Mouse (Mus musculus): ENCODE results near the gene Gm8369. TPM values are rescaled to one million over a fixed set of nuclear protein-coding genes. Genes with fewer than 3 reads are reported as not detected.
"Not testable (repeated sequence)": the region's sequence is repeated elsewhere in the genome, so short reads cannot be mapped to it uniquely, and the experiment has no call there.

Gene Gm8369
- total and polyA plus RNA-seq, 3 experiments: not detected

DNA sequence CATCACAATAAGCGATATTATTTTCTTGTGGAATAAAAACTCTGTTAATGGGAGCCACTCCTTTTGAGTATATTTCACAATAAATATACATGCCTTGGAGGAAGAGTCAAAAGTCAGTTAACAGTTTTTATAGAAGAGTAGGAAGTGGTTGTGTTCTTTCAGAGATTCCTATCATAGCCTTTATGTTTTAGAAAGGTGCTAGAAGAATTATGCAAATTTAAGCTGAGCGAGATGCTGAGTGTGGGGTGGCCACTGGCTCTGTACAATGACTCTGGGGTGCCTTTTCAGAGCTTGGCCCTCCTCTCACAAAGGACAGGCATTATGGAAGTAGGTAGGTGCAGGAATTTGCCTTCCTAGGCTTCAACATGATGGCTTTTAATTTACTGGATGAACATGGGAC lies 58.6 kb downstream of the Gm8369 start:
- H3K79me2 ChIP-seq (ENCODE audit: control insufficient read depth, insufficient read depth, low read length, poor library complexity); H3K9ac ChIP-seq (ENCODE audit: control insufficient read depth, low read depth, low read length, poor library complexity, severe bottlenecking); H3K27me3 ChIP-seq (ENCODE audit: control insufficient read depth in 1 of 2, insufficient read depth in 2 of 2, low read length in 2 of 2); DNase-seq (ENCODE audit: low read depth, low spot score); H3K27ac ChIP-seq (ENCODE audit: control insufficient read depth, low read depth, low read length); H3K4me3 ChIP-seq (ENCODE audit: control insufficient read depth in 1 of 2, insufficient read depth in 1 of 2, low read depth in 2 of 2, low read length in 2 of 2); H3K36me3 ChIP-seq (ENCODE audit: control insufficient read depth in 1 of 2, insufficient read depth in 2 of 2, low read length in 2 of 2); H3K4me1 ChIP-seq (ENCODE audit: control insufficient read depth in 1 of 2, insufficient read depth in 2 of 2, low read length in 2 of 2); H3K9me3 ChIP-seq (replicated peaks; ENCODE audit: insufficient read depth, low read length): not testable (repeated sequence)

DNA sequence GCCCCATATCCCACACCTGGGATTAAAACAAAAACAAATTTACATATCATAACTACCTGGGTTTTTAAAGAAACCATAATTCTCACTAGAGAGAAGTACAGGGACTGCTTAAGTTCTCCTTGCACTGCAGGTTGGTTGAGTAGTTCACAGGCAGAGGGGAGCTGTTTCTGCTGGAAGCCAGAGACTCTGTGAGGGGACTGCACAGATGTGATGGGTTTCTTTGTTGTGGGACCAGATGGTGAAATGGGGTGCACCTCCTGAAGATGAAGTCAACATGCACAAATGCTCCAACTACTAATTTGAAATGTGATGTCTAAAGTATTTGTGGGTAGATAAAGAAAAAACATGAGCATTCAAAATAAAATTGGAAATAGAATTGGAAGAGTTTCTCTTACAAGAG lies 62.2 kb downstream of the Gm8369 start:
- TF ChIP-seq RCOR1 (IDR thresholded peaks at IDR 0.05; ENCODE audit: low read depth, low read length): no peak
- TF ChIP-seq SIN3A (IDR thresholded peaks at IDR 0.05; ENCODE audit: low read length): no peak
- no peak for TF ChIP-seq ELF1 (IDR thresholded peaks at IDR 0.05; ENCODE audit: low read depth, low read length)
- TF ChIP-seq TAL1 (IDR thresholded peaks at IDR 0.05; ENCODE audit: low read length): no peak
- no peak for TF ChIP-seq CTCF (IDR thresholded peaks at IDR 0.05 in 2 of 3, conservative IDR thresholded peaks at IDR 0.05 in 1 of 3; ENCODE audit: control insufficient read depth in 1 of 3, insufficient read depth in 1 of 3, low read depth in 2 of 3, low read length in 3 of 3, poor library complexity in 1 of 3, severe bottlenecking in 1 of 3)
- H3K79me2 ChIP-seq (ENCODE audit: control insufficient read depth, insufficient read depth, low read length, poor library complexity): no peaks in the 10 kb centered on the region
- peaks cover 0 to 8% of the 10 kb centered on the region in 2 experiments for H3K27me3 ChIP-seq (ENCODE audit: control insufficient read depth in 1 of 2, insufficient read depth in 2 of 2, low read length in 2 of 2)
- H3K4me1 ChIP-seq (ENCODE audit: control insufficient read depth in 1 of 2, insufficient read depth in 2 of 2, low read length in 2 of 2): no peaks in the 10 kb centered on the region
- no peaks in the 10 kb centered on the region for H3K9me3 ChIP-seq (replicated peaks; ENCODE audit: insufficient read depth, low read length)
- H3K36me3 ChIP-seq (ENCODE audit: control insufficient read depth in 1 of 2, insufficient read depth in 2 of 2, low read length in 2 of 2): no peaks in the 10 kb centered on the region
- no peak overlapping the region for H3K27ac ChIP-seq (ENCODE audit: control insufficient read depth, low read depth, low read length)
- no peak overlapping the region for H3K4me3 ChIP-seq (ENCODE audit: control insufficient read depth in 1 of 2, insufficient read depth in 1 of 2, low read depth in 2 of 2, low read length in 2 of 2)
- DNase-seq (ENCODE audit: low read depth, low spot score): no peak
- no peak overlapping the region for H3K9ac ChIP-seq (ENCODE audit: control insufficient read depth, low read depth, low read length, poor library complexity, severe bottlenecking)

DNA sequence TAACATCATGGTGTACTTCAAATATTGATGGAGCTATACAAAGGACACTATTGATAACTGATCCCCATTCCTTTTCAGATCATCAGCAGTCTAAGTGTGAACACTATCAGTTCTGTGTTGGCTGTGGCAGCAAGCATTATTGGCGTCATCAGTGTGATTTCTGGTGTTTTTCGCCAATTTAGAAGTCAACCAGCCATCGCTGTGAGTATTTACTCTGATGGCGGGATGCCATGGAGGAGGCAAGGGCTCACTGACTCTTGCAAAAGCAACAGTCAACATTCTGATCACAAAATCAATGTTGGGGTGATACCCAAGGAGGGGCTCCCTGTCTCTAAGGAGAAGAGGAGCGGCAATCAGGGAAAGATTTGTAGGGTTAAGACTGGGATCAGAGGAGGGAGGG lies 69.0 kb downstream of the Gm8369 start:
- Histone ChIP-seq H3K9ac (ENCODE audit: control insufficient read depth, low read depth, low read length, poor library complexity, severe bottlenecking) (no peak overlapping the region), H3K27ac (ENCODE audit: control insufficient read depth, low read depth, low read length) (no peak overlapping the region), H3K4me1 (ENCODE audit: control insufficient read depth in 1 of 2, insufficient read depth in 2 of 2, low read length in 2 of 2) (no peaks in the 10 kb centered on the region), H3K4me3 (ENCODE audit: control insufficient read depth in 1 of 2, insufficient read depth in 1 of 2, low read depth in 2 of 2, low read length in 2 of 2) (no peak overlapping the region), H3K27me3 (ENCODE audit: control insufficient read depth in 1 of 2, insufficient read depth in 2 of 2, low read length in 2 of 2) (peaks cover 2 to 15% of the 10 kb centered on the region in 2 experiments), H3K9me3 (replicated peaks; ENCODE audit: insufficient read depth, low read length) (no peaks in the 10 kb centered on the region), H3K79me2 (ENCODE audit: control insufficient read depth, insufficient read depth, low read length, poor library complexity) (no peaks in the 10 kb centered on the region), H3K36me3 (ENCODE audit: control insufficient read depth in 1 of 2, insufficient read depth in 2 of 2, low read length in 2 of 2) (no peaks in the 10 kb centered on the region)
- no peak for TF ChIP-seq RCOR1 (IDR thresholded peaks at IDR 0.05; ENCODE audit: low read depth, low read length)
- TF ChIP-seq NELFE (IDR thresholded peaks at IDR 0.05; ENCODE audit: low read depth, low read length): no peak
- no peak for TF ChIP-seq HCFC1 (IDR thresholded peaks at IDR 0.05; ENCODE audit: low read depth, low read length)
- no peak for TF ChIP-seq TCF12 (IDR thresholded peaks at IDR 0.05; ENCODE audit: low read depth, low read length)
- TF ChIP-seq ZC3H11A (IDR thresholded peaks at IDR 0.05; ENCODE audit: low read depth, low read length): no peak
- no peak for TF ChIP-seq UBTF (IDR thresholded peaks at IDR 0.05; ENCODE audit: borderline replicate concordance, insufficient read depth, low read depth, low read length)
- TF ChIP-seq CTCF (IDR thresholded peaks at IDR 0.05 in 2 of 3, conservative IDR thresholded peaks at IDR 0.05 in 1 of 3; ENCODE audit: control insufficient read depth in 1 of 3, insufficient read depth in 1 of 3, low read depth in 2 of 3, low read length in 3 of 3, poor library complexity in 1 of 3, severe bottlenecking in 1 of 3): no peak
- no peak for TF ChIP-seq USF1 (IDR thresholded peaks at IDR 0.05; ENCODE audit: low read depth, low read length)
- TF ChIP-seq USF2 (IDR thresholded peaks at IDR 0.05; ENCODE audit: borderline replicate concordance in 1 of 2, insufficient read depth in 1 of 2, low read depth in 1 of 2, low read length in 2 of 2): no peak
- no peak for TF ChIP-seq BHLHE40 (IDR thresholded peaks at IDR 0.05; ENCODE audit: borderline replicate concordance, low read depth, low read length)
- no peak for TF ChIP-seq GABPA (IDR thresholded peaks at IDR 0.05; ENCODE audit: low read depth, low read length)
- no peak for TF ChIP-seq MEF2A (IDR thresholded peaks at IDR 0.05; ENCODE audit: extremely low read depth, insufficient replicate concordance, low read depth, low read length, poor library complexity, severe bottlenecking)
- no peak for TF ChIP-seq ZNF384 (IDR thresholded peaks at IDR 0.05; ENCODE audit: low read depth, low read length)
- TF ChIP-seq RAD21 (IDR thresholded peaks at IDR 0.05; ENCODE audit: low read depth, low read length): no peak
- TF ChIP-seq MXI1 (IDR thresholded peaks at IDR 0.05; ENCODE audit: low read depth, low read length): no peak
- TF ChIP-seq TBP (IDR thresholded peaks at IDR 0.05; ENCODE audit: low read depth, low read length): no peak
- TF ChIP-seq ZKSCAN1 (IDR thresholded peaks at IDR 0.05; ENCODE audit: low read depth, low read length): no peak
- TF ChIP-seq ELF1 (IDR thresholded peaks at IDR 0.05; ENCODE audit: low read depth, low read length): no peak
- TF ChIP-seq ETS1 (IDR thresholded peaks at IDR 0.05; ENCODE audit: low read depth, low read length): no peak
- no peak for TF ChIP-seq SIN3A (IDR thresholded peaks at IDR 0.05; ENCODE audit: low read length)
- no peak for DNase-seq (ENCODE audit: low read depth, low spot score)
